Mouse (Mus musculus): ENCODE data around the gene Cela2a. TPM values are rescaled to one million over a fixed set of nuclear protein-coding genes. Genes with fewer than 3 reads are reported as not detected.

Cela2a gene
- total RNA-seq, 1 experiment from 2014 or later = not detected

DNA sequence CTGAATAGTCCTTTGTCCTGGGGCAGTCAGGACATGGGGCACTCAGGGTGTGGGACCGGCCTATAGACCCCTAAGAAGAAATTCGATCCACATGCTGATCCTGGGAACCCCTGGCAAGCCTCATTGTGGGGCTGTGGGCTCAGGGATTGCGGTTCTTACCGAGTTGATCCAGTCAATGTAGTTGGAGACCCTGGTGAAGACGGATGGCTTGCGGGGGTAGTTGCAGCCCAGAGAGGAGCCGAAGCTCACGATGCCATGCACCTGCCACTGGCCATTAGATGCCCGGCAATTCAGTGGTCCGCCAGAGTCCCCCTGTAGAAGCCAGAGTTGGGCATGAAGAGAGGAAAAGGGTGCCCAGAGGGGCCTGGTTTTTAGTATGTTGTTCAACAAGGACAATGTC is 8.3 kb downstream of the Cela2a start:
- ATAC-seq (replicated peaks in 1 of 2; ENCODE audit: insufficient read depth in 1 of 2, low FRiP score in 2 of 2, low TSS enrichment in 1 of 2, low read depth in 1 of 2, poor library complexity in 2 of 2, severe bottlenecking in 2 of 2) = no peak

DNA sequence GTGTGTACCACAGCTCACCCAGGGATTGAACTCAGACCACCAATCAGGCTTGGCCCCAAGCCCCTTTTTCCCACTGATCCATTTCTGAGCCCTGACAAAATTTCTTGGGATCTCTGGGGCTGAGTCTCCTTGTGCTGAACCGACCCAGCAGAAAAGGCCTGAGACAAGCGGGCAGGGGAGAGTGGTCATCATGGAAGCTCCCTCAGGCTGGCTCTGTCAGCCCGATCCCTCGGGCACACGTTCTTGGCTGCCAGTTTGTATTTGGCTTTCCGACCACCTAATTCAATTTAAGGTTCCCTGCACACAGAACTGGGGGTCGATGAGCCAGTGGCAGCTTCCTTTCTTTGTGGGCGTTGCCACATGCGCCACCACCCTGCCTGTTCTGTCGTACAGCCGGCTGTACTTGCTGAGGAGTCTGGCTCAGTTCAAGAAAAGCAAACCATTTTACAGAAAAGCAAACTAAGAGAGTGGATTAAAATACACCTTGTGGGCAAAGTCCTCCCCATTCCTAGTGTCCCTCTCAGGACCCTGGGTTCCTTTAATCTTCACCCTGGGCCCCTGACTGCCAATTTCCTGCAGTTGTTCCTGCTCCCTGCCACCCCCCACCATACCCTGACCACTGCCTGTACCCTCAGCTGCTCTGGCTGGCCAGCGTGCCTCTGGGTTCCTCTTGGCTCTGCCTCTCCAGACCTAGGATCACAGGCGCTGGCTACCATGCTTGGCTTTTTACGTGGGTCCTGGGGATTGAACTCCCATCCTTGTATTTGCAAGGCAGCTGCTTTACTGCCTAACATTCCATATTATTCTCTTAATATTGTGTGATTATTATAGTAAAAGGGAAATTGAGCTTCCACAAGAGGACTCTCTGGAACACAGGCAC is 8.9 kb downstream of the Cela2a start:
- no peak for ATAC-seq (replicated peaks in 1 of 2; ENCODE audit: insufficient read depth in 1 of 2, low FRiP score in 2 of 2, low TSS enrichment in 1 of 2, low read depth in 1 of 2, poor library complexity in 2 of 2, severe bottlenecking in 2 of 2)

DNA sequence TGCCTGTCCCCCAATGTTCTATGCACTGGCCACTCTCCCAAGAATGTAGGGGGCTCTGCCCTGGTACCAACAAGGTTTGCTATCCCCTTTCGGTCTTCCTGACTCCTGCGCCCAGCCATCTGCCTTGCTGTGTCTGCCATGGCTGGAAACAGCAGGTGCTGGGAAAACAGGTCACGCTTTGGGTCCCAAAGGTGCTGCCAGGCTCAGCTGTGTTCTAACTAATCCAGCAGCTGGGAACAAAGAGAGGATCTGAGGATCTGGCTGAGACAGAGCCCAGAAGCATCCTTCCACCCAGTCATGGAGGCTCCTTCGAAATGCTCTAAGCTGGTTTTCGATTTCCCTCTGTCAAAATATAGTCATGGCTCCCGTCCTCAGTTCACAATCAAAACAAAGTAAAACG is 9.7 kb downstream of the Cela2a start:
- no peak for ATAC-seq (replicated peaks in 1 of 2; ENCODE audit: insufficient read depth in 1 of 2, low FRiP score in 2 of 2, low TSS enrichment in 1 of 2, low read depth in 1 of 2, poor library complexity in 2 of 2, severe bottlenecking in 2 of 2)

DNA sequence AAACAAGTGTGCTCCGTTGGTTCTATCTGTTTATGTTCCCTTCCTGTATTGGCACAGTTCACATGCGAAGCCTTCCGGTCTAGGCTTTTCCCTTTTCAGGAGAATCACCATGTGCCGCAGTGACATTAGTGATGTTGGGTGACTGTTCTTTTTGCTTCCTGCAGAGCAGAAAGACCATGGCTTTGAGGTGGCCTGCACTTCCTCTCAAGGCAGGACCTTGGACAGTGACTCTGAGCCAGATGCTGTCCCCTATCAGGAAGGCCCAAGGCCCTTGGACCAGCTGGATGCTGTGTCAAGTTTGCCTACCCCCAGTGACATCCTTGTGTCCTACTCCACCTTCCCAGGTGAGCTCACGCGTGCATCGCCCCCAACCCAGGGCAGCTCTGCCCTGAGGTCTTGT is 14.6 kb downstream of the Cela2a start:
- no peak for ATAC-seq (replicated peaks in 1 of 2; ENCODE audit: insufficient read depth in 1 of 2, low FRiP score in 2 of 2, low TSS enrichment in 1 of 2, low read depth in 1 of 2, poor library complexity in 2 of 2, severe bottlenecking in 2 of 2)

DNA sequence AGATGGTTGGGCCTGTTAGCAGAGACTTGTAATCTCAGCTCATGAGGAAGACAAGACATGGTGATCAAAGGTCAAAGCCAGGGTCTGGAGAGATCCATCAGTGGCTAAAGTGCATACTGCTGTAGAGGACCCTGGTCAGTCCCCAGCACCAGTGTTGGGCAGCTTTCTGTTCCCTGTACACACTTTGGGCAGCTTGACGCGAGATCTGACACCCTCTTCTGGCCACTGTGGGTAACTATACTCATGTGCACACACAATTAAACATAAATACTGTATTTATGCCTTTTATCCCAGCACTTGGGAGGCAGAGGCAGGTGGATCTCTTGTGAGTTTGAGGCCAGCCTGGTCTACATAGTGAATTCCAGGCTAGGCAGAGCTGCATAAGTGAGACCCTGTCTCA is 15.0 kb downstream of the Cela2a start:
- ATAC-seq (replicated peaks in 1 of 2; ENCODE audit: insufficient read depth in 1 of 2, low FRiP score in 2 of 2, low TSS enrichment in 1 of 2, low read depth in 1 of 2, poor library complexity in 2 of 2, severe bottlenecking in 2 of 2) = no peak

DNA sequence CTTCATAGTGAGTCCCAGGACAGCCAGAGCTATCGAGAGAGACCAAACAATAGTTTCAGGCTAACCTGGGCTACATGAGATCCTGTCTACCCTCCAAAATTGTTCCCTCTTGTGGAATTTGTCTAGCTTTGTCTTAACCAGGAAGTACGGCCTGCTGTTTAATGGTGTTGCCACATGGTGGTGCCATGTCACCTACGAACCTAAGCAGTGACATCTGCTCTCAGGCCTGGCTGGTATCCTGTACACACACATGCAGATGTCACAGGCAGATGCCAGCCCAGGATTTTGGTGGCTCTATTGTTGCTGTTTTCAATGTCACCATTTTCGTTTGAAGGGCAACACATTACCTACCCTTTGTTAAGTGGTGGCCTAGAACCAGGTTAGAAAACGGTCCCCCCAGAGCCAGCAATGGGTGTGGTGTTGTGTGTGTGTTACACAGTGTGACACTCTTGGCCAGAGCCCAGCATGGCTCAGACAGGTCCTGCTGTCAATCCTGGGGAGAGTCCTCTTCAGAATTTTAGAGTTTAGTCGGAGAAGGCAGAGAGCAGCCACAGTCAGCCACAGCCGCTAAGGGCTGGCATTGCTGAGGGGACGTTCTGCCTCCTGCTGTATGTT is 16.0 kb downstream of the Cela2a start:
- peak; percentile 66 to 79 for ATAC-seq (replicated peaks in 1 of 2; ENCODE audit: insufficient read depth in 1 of 2, low FRiP score in 2 of 2, low TSS enrichment in 1 of 2, low read depth in 1 of 2, poor library complexity in 2 of 2, severe bottlenecking in 2 of 2)

DNA sequence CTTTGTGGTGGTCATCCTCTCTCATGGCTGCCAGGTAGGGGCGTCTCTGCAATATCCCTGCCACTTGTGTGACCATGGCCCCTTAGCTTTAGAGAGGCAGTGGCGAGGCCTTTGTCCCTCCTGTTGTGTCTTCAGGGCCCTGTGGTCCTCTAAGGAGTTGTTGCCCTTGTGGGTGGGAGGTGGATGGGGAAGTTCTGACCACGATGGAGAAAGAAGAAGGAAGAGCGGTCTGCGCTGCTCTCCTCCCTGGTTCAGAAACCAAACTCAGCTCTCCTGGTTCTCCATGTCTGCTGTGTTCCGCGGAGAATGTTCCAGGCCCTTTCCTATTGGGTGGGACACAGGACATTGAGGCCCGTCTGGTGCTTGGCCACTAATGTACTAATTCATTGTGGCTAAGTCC is 20.1 kb downstream of the Cela2a start:
- ATAC-seq (replicated peaks in 1 of 2; ENCODE audit: insufficient read depth in 1 of 2, low FRiP score in 2 of 2, low TSS enrichment in 1 of 2, low read depth in 1 of 2, poor library complexity in 2 of 2, severe bottlenecking in 2 of 2) = no peak

DNA sequence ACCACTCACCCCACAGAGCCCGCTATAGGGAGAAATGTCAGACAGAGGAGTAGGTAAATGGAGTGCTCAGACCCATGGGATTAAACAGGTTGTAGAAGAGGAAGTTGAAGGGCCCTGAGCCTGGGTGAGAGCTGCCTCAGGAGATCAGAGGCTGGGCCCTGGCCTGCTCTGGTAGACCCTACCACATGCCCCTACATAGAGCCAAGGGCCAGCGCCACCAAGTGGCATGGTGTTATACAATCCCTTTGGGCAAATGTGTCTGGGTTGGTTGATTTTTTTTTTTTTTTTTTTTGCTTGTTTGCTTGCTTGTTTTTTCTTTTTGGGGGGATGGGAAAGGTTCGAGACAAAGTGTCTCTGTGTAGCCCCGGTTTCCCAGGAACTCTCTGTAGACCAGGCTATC is 21.9 kb downstream of the Cela2a start:
- no peak for ATAC-seq (replicated peaks in 1 of 2; ENCODE audit: insufficient read depth in 1 of 2, low FRiP score in 2 of 2, low TSS enrichment in 1 of 2, low read depth in 1 of 2, poor library complexity in 2 of 2, severe bottlenecking in 2 of 2)

DNA sequence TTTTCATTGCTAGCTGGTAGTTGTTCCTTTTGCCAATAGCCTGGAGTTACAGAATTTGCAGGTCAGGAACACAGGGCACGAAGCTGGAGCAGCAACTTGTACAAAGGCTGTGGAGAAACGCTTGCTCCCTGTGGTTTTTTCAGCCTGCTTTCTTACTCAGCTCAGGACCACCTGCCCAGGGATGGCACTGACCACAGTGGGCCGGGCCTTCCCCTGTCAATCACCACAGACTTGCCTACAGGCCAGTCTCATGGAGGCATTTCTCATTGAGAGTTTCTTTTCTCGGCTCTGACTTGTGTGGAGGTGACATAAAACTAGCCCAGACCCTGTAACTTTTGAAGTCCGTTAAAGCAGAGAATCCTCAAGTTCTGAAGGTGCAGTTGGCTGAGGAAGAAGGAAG is 28.4 kb downstream of the Cela2a start:
- no peak for ATAC-seq (replicated peaks in 1 of 2; ENCODE audit: insufficient read depth in 1 of 2, low FRiP score in 2 of 2, low TSS enrichment in 1 of 2, low read depth in 1 of 2, poor library complexity in 2 of 2, severe bottlenecking in 2 of 2)

DNA sequence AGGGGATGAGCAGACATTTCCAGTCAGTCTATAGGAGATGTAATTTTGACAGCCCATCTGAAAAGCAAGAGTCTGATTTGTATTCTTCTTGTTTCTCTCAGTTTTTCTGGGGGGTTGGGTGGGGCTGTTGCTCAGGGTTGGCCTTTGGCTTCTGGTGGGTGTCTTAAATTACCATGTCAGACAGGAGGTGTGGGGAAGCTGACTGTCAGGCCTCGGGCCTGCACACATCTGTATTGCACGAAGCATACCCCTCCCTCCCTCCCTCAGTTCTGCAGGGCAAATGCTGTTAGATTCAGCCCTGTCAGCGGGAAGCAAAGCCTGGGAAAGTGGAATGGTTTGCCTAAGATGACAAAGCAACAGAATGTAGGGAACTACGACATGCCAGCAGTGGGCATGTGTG is 29.0 kb downstream of the Cela2a start:
- no peak for ATAC-seq (replicated peaks in 1 of 2; ENCODE audit: insufficient read depth in 1 of 2, low FRiP score in 2 of 2, low TSS enrichment in 1 of 2, low read depth in 1 of 2, poor library complexity in 2 of 2, severe bottlenecking in 2 of 2)

DNA sequence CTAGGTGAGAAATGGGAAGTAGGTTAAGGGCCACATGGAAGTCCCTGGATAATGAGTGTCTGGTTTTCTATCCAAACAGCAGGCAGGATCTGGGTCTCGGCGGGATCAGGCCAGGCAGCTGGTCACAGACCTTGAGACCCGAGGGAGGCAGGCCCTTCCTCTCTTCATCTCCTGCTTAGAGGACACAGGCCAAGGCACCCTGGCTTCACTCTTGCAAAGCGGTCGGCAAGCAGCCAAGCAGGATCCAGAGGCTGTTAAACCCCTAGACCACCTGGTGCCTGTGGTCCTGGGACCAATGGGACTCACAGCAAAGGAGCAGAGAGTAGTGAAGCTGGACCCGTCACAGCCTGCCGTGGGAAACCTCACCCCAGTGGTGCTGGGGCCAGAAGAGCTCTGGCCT is 29.6 kb downstream of the Cela2a start:
- no peak for ATAC-seq (replicated peaks in 1 of 2; ENCODE audit: insufficient read depth in 1 of 2, low FRiP score in 2 of 2, low TSS enrichment in 1 of 2, low read depth in 1 of 2, poor library complexity in 2 of 2, severe bottlenecking in 2 of 2)

DNA sequence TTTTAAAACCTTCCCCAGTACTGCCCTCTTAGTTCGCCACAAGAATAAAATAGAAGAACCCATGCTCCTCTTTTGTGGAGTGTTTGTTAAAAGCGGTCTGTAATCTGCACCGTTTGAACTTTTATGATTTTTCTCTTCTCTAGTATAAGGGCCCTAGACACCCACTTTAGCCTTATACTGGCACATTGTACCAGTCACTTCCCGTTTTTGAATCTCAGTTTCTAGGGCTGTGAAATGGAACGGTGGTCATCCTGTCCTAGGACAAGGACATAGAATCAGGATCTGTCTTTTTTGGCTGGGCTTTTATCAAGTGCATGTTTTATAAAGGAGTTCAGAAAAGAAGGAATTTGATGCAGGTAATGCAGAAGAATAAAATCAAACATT is 31.8 kb downstream of the Cela2a start:
- ATAC-seq (replicated peaks in 1 of 2; ENCODE audit: insufficient read depth in 1 of 2, low FRiP score in 2 of 2, low TSS enrichment in 1 of 2, low read depth in 1 of 2, poor library complexity in 2 of 2, severe bottlenecking in 2 of 2) = no peak

DNA sequence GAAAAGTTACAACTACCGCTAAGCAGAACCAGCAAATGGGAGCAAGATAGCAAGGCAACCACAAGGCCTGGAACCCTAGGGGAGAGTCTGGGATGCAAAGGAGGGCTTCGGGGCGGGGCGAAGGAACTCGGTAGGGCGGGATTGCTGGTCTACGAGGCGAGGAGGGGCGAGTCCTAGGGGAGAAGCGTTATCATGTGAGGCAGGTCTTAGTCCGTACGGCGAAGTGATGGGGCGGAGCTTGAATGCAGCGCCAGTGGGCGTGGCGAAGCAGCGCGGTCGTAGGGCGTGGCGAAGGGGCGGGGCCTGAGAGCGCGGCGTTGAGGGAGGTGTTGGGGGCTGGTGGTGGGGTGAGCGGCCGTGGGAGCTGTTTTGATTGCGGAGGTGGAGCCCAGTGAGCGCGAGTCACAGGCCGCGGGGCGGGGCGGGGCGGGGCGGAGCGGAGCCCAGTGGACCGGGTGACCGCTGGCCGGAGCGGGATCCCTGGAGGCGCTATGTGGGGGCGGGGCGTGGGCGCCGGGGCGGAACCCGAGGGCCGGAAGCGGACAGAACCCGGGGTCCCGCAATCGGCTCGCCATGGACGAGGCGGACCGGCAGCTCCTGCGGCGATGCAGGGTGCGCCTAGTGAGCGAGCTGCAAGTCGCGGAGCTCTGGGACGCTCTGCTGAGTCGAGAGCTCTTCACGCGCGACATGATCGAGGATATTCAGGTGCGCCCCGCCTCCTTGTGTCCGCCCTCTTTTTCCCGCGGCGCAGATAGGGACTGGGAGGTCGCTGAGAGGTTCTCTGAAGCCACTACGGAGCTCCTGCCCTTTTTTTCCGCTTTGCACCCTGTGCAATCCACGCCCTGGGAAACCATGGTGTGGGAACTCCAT is 32.4 kb downstream of the Cela2a start, which contains the start of gene Casp9:
TSS of gene Casp9 (plus strand) at position 331 of the 870 bp plus-strand sequence.
- ATAC-seq (replicated peaks in 1 of 2; ENCODE audit: insufficient read depth in 1 of 2, low FRiP score in 2 of 2, low TSS enrichment in 1 of 2, low read depth in 1 of 2, poor library complexity in 2 of 2, severe bottlenecking in 2 of 2) = peak; percentile 51 to 74

DNA sequence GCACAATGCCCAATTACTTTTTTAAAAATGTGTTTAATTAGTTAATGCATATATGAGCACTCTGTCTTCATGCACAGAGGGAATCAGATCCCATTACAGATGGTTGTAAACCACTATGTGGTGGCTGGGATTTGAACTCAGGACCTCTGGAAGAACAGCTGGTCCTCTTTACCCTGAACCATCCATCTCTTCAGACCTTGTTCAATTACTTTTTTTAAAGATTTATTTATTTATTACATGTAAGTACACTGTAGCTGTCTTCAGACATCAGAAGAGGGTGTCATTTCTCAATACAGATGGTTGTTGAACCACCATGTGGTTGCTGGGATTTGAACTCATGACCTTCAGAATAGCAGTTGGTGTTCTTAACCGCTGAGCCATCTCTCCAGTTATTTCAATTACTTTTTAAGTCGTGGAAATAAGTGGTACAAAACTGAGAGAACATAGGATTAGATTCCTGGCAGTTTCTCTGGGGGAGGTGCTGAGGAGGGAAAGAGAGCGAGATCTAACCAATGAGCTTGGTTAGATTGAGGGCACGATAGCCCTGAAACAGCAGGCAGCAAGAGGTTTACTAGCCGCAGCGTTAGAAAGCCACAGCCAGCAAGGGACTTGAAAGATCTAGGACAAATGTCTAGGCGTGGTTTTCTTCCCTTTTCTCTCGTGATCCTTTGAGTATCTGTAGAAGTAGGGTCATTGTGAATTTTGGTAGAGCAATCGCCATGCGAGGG is 33.2 kb downstream of the Cela2a start:
- peak; percentile 2 to 3; a peak in 3 of 4 replicates for ATAC-seq (replicated peaks in 1 of 2; ENCODE audit: insufficient read depth in 1 of 2, low FRiP score in 2 of 2, low TSS enrichment in 1 of 2, low read depth in 1 of 2, poor library complexity in 2 of 2, severe bottlenecking in 2 of 2)

DNA sequence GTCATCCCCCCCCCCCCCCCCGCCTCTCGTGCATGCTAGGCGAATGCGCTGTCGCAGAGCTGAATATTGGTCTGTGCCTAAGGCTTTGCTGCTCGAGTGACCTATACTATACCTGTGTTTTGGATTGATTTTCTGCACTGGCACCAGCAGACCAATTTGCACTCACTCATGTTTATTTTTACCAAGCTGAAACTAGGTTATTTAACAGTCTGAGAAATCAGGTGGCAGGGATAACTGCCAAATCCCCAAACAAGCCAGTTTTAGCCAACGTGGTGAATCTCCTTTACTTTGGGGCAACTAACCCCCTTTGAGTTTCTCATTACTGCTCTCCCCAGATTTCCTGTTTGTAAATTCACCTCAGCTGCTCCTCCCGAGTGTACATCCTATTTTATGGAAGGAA is 34.0 kb downstream of the Cela2a start:
- ATAC-seq (replicated peaks in 1 of 2; ENCODE audit: insufficient read depth in 1 of 2, low FRiP score in 2 of 2, low TSS enrichment in 1 of 2, low read depth in 1 of 2, poor library complexity in 2 of 2, severe bottlenecking in 2 of 2) = no peak

DNA sequence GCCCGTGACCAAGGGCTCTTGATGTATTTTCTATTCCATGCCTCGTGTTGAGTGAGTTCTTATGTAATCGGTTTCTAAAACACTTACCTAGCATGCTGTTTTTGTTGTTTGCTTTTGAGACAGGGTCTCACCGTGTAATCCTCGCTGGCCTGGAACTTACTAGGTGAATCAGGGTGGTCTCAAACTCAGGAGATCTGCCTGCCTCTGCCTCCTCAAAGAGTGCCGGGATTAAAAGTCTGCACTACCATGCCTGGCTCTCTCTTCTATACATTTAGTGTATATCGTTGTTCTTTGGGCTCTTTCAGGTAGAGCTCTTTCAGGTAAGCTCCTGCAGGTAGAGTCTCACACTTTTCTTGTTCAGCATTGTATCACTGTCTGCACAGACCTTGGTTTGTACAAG is 34.5 kb downstream of the Cela2a start:
- ATAC-seq (replicated peaks in 1 of 2; ENCODE audit: insufficient read depth in 1 of 2, low FRiP score in 2 of 2, low TSS enrichment in 1 of 2, low read depth in 1 of 2, poor library complexity in 2 of 2, severe bottlenecking in 2 of 2) = no peak

DNA sequence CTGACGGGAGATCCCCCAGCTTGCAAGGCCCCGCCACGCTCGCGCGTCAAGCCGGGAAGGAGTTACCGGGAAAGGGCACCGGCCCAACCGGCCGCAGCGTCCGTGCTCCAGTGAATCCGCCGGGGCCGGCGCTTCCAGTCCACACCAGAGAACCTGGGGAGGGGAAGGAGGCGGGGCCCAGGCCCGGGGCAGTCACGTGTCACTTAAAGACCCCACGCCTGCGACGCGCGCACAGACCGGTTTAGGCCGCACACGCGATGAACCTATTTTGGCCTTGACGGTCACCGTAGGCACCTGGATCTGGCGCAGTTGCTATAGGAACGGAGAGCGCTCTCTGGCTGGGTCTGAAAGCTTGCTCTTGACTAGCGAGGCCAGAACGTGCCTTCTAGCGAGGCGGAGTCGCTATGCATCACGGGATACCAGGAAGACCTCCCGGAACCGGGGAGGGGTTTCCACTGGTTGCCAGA is 35.4 kb downstream of the Cela2a start, which contains the start of gene Dnajc16:
TSS of gene Dnajc16 (minus strand) at position 408 of the 467 bp plus-strand sequence.
- ATAC-seq (replicated peaks in 1 of 2; ENCODE audit: insufficient read depth in 1 of 2, low FRiP score in 2 of 2, low TSS enrichment in 1 of 2, low read depth in 1 of 2, poor library complexity in 2 of 2, severe bottlenecking in 2 of 2) = peak; percentile 80 to 86

Measured in hematopoietic stem cell, adult 5-6 weeks (primary cell).